Mouse (Mus musculus) ES-E14 (cell line): ENCODE measurements around the gene Angptl6. TPM values are rescaled to one million over a fixed set of nuclear protein-coding genes. Genes with fewer than 3 reads are reported as not detected.

Source experiments
- DNase-seq: peaks from one replicate; pipeline ENCODE4 v3.0.0-alpha.2; 2013; ENCODE audit warnings: low read depth, low spot score
- H3K27ac ChIP-seq: 2 replicates; pipeline ENCODE4 v1.5.1; 2012; ENCODE audit warnings: low read depth, mild to moderate bottlenecking, low read length, moderate library complexity, mixed read lengths; ENCODE audit not compliant: poor library complexity, insufficient read depth, severe bottlenecking
- H3K36me3 ChIP-seq: 2 replicates; pipeline ENCODE4 v1.6.1; 2012; ENCODE audit warnings: mild to moderate bottlenecking, low read length, moderate library complexity, mixed read lengths; ENCODE audit not compliant: control insufficient read depth, poor library complexity, insufficient read depth, severe bottlenecking
- H3K4me1 ChIP-seq, 2 experiments: fragments of 150-350 bp in 1 of 2; sonication (generic) in 1 of 2; 2 replicates each; pipeline ENCODE4 v1.6.1; 2012; ENCODE audit warnings: low read length in 2 of 2, mild to moderate bottlenecking in 1 of 2, mixed read lengths in 1 of 2; ENCODE audit not compliant: control insufficient read depth in 2 of 2, insufficient read depth in 2 of 2, poor library complexity in 1 of 2
- H3K4me3 ChIP-seq, 2 experiments: fragments of 150-350 bp in 1 of 2; sonication (generic) in 1 of 2; 2 replicates each; pipeline ENCODE4 v1.5.1; 2012; ENCODE audit warnings: low read length in 2 of 2, low read depth in 1 of 2, mild to moderate bottlenecking in 1 of 2, mixed read lengths in 1 of 2; ENCODE audit not compliant: insufficient read depth in 1 of 2, poor library complexity in 1 of 2, severe bottlenecking in 1 of 2
- H3K9ac ChIP-seq: 2 replicates; pipeline ENCODE4 v1.6.1; 2012; ENCODE audit warnings: low read depth, mild to moderate bottlenecking, low read length, mixed read lengths; ENCODE audit not compliant: poor library complexity, insufficient read depth, severe bottlenecking
- H3K9me3 ChIP-seq: fragments of 150-350 bp; sonication (generic); 2 replicates; pipeline ENCODE4 v1.6.1; 2012; ENCODE audit warnings: low read depth, mild to moderate bottlenecking, low read length; ENCODE audit not compliant: control insufficient read depth, insufficient read depth
- CHD2 ChIP-seq: IDR thresholded peaks from 2 replicates; pipeline ENCODE4 v1.6.1; 2014; ENCODE audit warnings: mild to moderate bottlenecking, low read depth, low read length, inconsistent platforms
- HCFC1 ChIP-seq: IDR thresholded peaks from 2 replicates; pipeline ENCODE4 v1.6.1; 2012; ENCODE audit warnings: low read length, inconsistent platforms, borderline replicate concordance; ENCODE audit not compliant: insufficient read depth
- MAFK ChIP-seq: IDR thresholded peaks from 2 replicates; pipeline ENCODE4 v1.6.1; 2014; ENCODE audit warnings: mild to moderate bottlenecking, low read depth, low read length, inconsistent platforms; ENCODE audit not compliant: insufficient read depth
- ZC3H11A ChIP-seq: IDR thresholded peaks from 2 replicates; pipeline ENCODE4 v1.6.1; 2012; ENCODE audit warnings: low read depth, mild to moderate bottlenecking, inconsistent platforms, low read length, borderline replicate concordance
- ZNF384 ChIP-seq: IDR thresholded peaks from 2 replicates; pipeline ENCODE4 v1.6.1; 2012; ENCODE audit warnings: low read depth, low read length, inconsistent platforms
- in situ Hi-C, 2 experiments: fragments of 600-800 bp; cut with MboI; formaldehyde crosslinking; loops; one replicate each; pipeline ENCODE4 v1.15.1; 2025; ENCODE audit warnings: low sequenced_read_pairs in 2 of 2, inconsistent platforms in 1 of 2; ENCODE audit not compliant: unreplicated experiment in 2 of 2
- total RNA-seq: library from RNA; depleted of rRNA; stranded (reverse); fragments of 300-350 nt; gene quantifications from 2 replicates; pipeline ENCODE4 v1.2.3, GENCODE M21; 2012

Angptl6 gene
- total RNA-seq, 1 experiment: 4.1 TPM

- H3K4me1 ChIP-seq: peaks cover 0 to 25% of the 10 kb centered on the region in 2 experiments; a peak in 1 of 4 replicates
- in situ Hi-C loops: loop anchor here in 1 of 2 experiments (10.0 kb wide), 1 partner anchor 113 kb away; the partner anchor contains the start of gene Mrpl4
- peaks cover 70% of the 10 kb centered on the region for H3K36me3 ChIP-seq
- TF ChIP-seq ZNF384 (no peak), HCFC1 (no peak), ZC3H11A (no peak)
- H3K9ac ChIP-seq: peak overlapping the region; percentile 22; the same call in 1 of the 2 replicates
- DNase-seq: no peak
- H3K27ac ChIP-seq: no peak overlapping the region
- H3K4me3 ChIP-seq: peak overlapping the region in 1 of 2 experiments; percentile 18; a peak in 2 of 4 replicates
- H3K9me3 ChIP-seq: no peaks in the 10 kb centered on the region
These were observed 12.0 kb upstream of the Angptl6 start for GRCm38 (mm10) chr9:20891339-20892103.

- peaks cover 60% of the 10 kb centered on the region for H3K36me3 ChIP-seq
- no peak overlapping the region for H3K27ac ChIP-seq
- in situ Hi-C loops: loop anchor here in 1 of 2 experiments (10.0 kb wide), 1 partner anchor 114 kb away; the partner anchor contains the start of gene Mrpl4
- peak overlapping the region; percentile 21; the same call in 1 of the 2 replicates for H3K9ac ChIP-seq
- no peaks in the 10 kb centered on the region for H3K9me3 ChIP-seq
- TF ChIP-seq MAFK: no peak
- TF ChIP-seq ZC3H11A: no peak
- TF ChIP-seq HCFC1: no peak
- TF ChIP-seq CHD2: no peak
- no peak for TF ChIP-seq ZNF384
- no peak for DNase-seq
- peak overlapping the region in 1 of 2 experiments; percentile 2; a peak in 1 of 4 replicates for H3K4me3 ChIP-seq
- H3K4me1 ChIP-seq: peaks cover 0 to 23% of the 10 kb centered on the region in 2 experiments; a peak in 1 of 4 replicates
These were observed 10.9 kb upstream of the Angptl6 start for GRCm38 (mm10) chr9:20890411-20890810.

- no peak for DNase-seq
- Histone ChIP-seq H3K36me3 (peaks cover 51% of the 10 kb centered on the region), H3K27ac (peak overlapping the region; percentile 5), H3K9me3 (peaks cover 3% of the 10 kb centered on the region; the same call in 1 of the 2 replicates), H3K4me1 (peaks cover 0 to 19% of the 10 kb centered on the region in 2 experiments; a peak in 1 of 4 replicates), H3K9ac (peak overlapping the region; percentile 97), H3K4me3 (peak overlapping the region; percentile 54 to 96)
- TF ChIP-seq ZC3H11A: no peak
- no peak for TF ChIP-seq MAFK
- TF ChIP-seq HCFC1: no peak
- TF ChIP-seq ZNF384: no peak
- TF ChIP-seq CHD2: no peak
- in situ Hi-C loops: loop anchor here in 1 of 2 experiments (10.0 kb wide), 1 partner anchor 115 kb away; the partner anchor contains the start of gene Mrpl4
These were observed 9.9 kb upstream of the Angptl6 start for GRCm38 (mm10) chr9:20889185-20890141.

GRCm38 (mm10) chr9:20888386-20888765 is 8.8 kb upstream of the Angptl6 start:
- H3K27ac ChIP-seq: peak overlapping the region; percentile 85

More at GRCm38 (mm10) chr9:20888386-20888765, 8.8 kb upstream of the Angptl6 start:
- peaks cover 0 to 16% of the 10 kb centered on the region in 2 experiments; a peak in 1 of 4 replicates for H3K4me1 ChIP-seq
- in situ Hi-C loops: no loop called here
- H3K4me3 ChIP-seq: peak overlapping the region; percentile 86 to 96
- peak overlapping the region; percentile 97 for H3K9ac ChIP-seq
- no peak for DNase-seq
- H3K36me3 ChIP-seq: peaks cover 40% of the 10 kb centered on the region
- TF ChIP-seq ZNF384 (no peak), HCFC1 (no peak; the same call in 1 of the 2 replicates), MAFK (no peak), CHD2 (no peak), ZC3H11A (no peak)
- H3K9me3 ChIP-seq: peaks cover 3% of the 10 kb centered on the region; the same call in 1 of the 2 replicates
